Mouse (Mus musculus) ES-Bruce4 (cell line): ENCODE data around the gene Hecw2. TPM values are rescaled to one million over a fixed set of nuclear protein-coding genes. Genes with fewer than 3 reads are reported as not detected.

ENCODE experiments used
- H3K27ac ChIP-seq: 2 replicates; pipeline ENCODE4 v1.5.1; 2012; ENCODE audit warnings: low read length, inconsistent platforms; ENCODE audit not compliant: insufficient read depth
- H3K27me3 ChIP-seq: 2 replicates; pipeline ENCODE4 v1.6.1; 2012; ENCODE audit warnings: mild to moderate bottlenecking, low read length, inconsistent platforms; ENCODE audit not compliant: control insufficient read depth, poor library complexity, insufficient read depth, severe bottlenecking
- H3K36me3 ChIP-seq: 2 replicates; pipeline ENCODE4 v1.6.1; 2012; ENCODE audit warnings: inconsistent platforms, mild to moderate bottlenecking, low read length, moderate library complexity; ENCODE audit not compliant: control insufficient read depth, poor library complexity, insufficient read depth, severe bottlenecking
- H3K4me1 ChIP-seq: one replicate; pipeline ENCODE4 v1.8.1; 2011; ENCODE audit warnings: low read length; ENCODE audit not compliant: control insufficient read depth, insufficient read depth
- H3K4me3 ChIP-seq: 2 replicates; pipeline ENCODE4 v1.5.1; 2011; ENCODE audit warnings: low read depth, mild to moderate bottlenecking, low read length
- H3K9ac ChIP-seq: 2 replicates; pipeline ENCODE4 v1.6.1; 2012; ENCODE audit warnings: low read depth, mild to moderate bottlenecking, inconsistent platforms; ENCODE audit not compliant: poor library complexity, severe bottlenecking
- H3K9me3 ChIP-seq: replicated peaks from 2 replicates; pipeline ENCODE4 v1.6.1; 2012; ENCODE audit warnings: mild to moderate bottlenecking, low read length, inconsistent platforms; ENCODE audit not compliant: control insufficient read depth, poor library complexity, insufficient read depth, severe bottlenecking
- CTCF ChIP-seq: IDR thresholded peaks from one replicate; pipeline ENCODE4 v1.8.1; 2011; ENCODE audit warnings: low read depth, low read length
- EP300 ChIP-seq: IDR thresholded peaks from 2 replicates; pipeline ENCODE4 v1.6.1; 2011; ENCODE audit warnings: low read depth, low read length; ENCODE audit not compliant: insufficient read depth
- POLR2A ChIP-seq: IDR thresholded peaks from one replicate; pipeline ENCODE4 v1.8.1; 2011; ENCODE audit warnings: low read length; ENCODE audit not compliant: insufficient read depth
- polyA plus RNA-seq: library from polyadenylated mRNA; stranded (reverse); fragments of >200 nt; gene quantifications from 2 replicates; pipeline ENCODE4 v1.2.4, GENCODE M21; 2011; ENCODE audit warnings: low read depth; ENCODE audit not compliant: missing spikeins, insufficient read depth, insufficient read length

The Hecw2 gene
- polyA plus RNA-seq, 1 experiment, result 9.5 TPM

DNA sequence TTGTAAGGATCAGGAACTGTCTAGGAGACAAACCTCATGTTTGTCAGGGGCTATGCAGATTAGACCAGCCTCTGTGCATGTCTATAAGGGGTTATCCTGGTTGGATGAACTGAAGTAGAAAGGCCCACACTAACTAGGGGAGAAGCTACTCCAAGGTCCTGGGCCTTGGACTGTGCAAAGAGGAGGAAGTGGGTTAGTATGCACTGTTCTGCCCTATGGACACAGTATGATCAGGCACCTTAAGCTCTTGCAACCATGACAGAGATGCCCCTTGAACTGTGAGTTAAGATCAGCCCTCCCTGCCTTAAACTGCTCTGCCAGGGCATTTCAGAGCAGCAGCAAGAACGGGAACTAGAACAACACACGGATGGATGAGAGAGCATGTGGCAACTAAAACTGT is 378.6 kb downstream of the Hecw2 start:
- H3K4me1 ChIP-seq, result no peaks in the 10 kb centered on the region
- no peak overlapping the region for H3K9ac ChIP-seq
- H3K9me3 ChIP-seq, result no peaks in the 10 kb centered on the region
- no peak for TF ChIP-seq CTCF
- no peak overlapping the region for H3K27ac ChIP-seq
- no peak overlapping the region for H3K4me3 ChIP-seq
- H3K36me3 ChIP-seq, result no peaks in the 10 kb centered on the region
- H3K27me3 ChIP-seq, result no peaks in the 10 kb centered on the region

DNA sequence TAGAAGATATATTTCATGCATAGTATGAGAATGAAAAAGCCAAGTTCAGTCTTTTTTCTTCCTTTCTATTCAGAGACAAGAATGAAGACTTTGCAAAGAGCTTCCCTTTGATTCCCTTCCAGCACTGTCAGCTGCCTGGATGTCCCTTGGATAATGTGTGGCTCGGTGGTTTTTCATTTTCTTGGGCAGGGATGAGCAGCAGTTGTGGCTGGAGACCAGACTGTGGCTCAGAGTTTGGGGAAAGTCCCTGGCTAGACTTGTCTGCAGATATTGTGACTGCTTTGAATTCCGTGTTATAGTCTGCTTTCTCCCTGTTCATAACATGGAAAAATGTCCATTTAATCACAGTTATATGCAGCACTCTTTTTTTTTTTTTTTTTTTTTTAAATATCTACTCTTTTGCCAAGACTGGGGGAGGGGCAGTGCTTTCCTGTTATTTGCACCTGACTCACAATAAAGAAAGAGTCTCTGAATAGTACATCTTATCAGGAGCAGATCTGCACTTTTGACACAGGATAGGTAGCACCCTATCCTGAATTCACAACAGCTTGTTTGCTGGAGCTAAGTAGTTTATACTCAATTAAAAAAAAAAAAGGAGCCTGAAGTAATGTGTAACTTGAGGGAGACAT is 380.8 kb downstream of the Hecw2 start:
- H3K36me3 ChIP-seq, result no peaks in the 10 kb centered on the region
- no peak for TF ChIP-seq EP300
- TF ChIP-seq CTCF, result no peak
- TF ChIP-seq POLR2A, result no peak
- H3K4me1 ChIP-seq, result no peaks in the 10 kb centered on the region
- H3K4me3 ChIP-seq, result no peak overlapping the region
- no peak overlapping the region for H3K9ac ChIP-seq
- H3K27ac ChIP-seq, result no peak overlapping the region
- no peaks in the 10 kb centered on the region for H3K9me3 ChIP-seq
- no peaks in the 10 kb centered on the region for H3K27me3 ChIP-seq

DNA sequence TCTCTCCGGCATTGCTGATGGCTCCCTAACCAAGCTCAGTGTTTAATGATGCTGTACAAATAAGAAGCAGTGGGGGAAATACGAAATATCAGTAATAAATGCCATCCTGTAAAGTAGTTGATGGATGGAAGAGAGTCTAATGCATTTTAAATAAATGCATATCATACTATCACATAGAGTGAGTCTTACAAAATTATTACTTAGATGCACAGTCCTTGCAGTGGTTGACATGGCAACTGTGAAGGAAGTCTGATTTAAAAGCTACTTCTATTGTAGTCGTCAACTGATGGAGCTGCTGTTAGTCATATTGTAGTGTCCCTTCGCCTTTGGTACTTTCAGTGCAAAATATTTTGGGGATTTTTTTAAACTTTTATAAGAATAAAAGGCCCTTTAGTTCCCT is 383.0 kb downstream of the Hecw2 start:
- no peak overlapping the region for H3K4me3 ChIP-seq
- no peak for TF ChIP-seq CTCF
- no peak for TF ChIP-seq POLR2A
- no peak for TF ChIP-seq EP300
- H3K9ac ChIP-seq, result no peak overlapping the region
- no peaks in the 10 kb centered on the region for H3K27me3 ChIP-seq
- H3K9me3 ChIP-seq, result no peaks in the 10 kb centered on the region
- H3K36me3 ChIP-seq, result no peaks in the 10 kb centered on the region
- H3K27ac ChIP-seq, result no peak overlapping the region
- no peaks in the 10 kb centered on the region for H3K4me1 ChIP-seq

DNA sequence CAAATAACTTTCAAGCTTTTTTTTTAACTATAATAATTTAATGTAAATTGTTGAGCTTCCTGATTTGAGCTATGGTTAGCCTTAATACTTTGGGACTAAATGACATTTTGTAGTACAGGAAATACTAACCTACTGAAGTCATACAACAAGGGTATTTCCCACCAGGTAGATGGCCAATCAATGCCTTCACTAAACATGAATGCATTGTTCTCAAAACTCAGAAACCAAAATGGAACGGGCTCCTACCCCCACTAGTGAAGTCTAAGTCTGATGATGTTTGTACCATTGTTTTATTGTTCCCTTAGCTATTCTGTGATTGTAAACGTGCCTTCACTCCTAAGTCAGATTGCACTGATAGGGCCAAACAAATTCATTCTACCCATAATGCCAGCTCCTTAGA is 386.7 kb downstream of the Hecw2 start:
- Histone ChIP-seq H3K4me1 (no peaks in the 10 kb centered on the region), H3K4me3 (no peak overlapping the region), H3K9ac (no peak overlapping the region), H3K27ac (no peak overlapping the region), H3K36me3 (no peaks in the 10 kb centered on the region), H3K9me3 (no peaks in the 10 kb centered on the region), H3K27me3 (no peaks in the 10 kb centered on the region)
- TF ChIP-seq POLR2A (no peak), CTCF (no peak), EP300 (no peak)

DNA sequence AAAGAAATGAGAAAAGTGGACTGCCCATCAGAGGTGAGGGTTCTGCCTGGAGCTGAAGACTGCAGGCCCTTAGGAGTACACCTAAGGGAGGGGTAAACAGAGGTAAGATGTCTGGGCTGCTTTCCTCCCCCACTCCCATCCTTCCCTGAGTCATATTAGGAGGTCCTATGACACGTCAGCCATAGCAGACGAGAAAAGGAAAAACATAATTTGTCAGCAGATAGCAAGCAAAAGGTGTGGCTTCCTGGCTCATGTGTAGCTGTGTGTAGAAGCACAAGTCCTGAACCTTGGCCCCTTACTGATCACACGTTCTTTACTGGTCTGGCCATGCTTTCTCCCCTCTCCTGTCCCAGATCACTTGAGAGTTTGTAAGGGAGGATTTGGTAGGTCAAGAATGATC is 397.2 kb downstream of the Hecw2 start:
- TF ChIP-seq POLR2A (no peak), EP300 (no peak)
- H3K4me3 ChIP-seq, result no peak overlapping the region

DNA sequence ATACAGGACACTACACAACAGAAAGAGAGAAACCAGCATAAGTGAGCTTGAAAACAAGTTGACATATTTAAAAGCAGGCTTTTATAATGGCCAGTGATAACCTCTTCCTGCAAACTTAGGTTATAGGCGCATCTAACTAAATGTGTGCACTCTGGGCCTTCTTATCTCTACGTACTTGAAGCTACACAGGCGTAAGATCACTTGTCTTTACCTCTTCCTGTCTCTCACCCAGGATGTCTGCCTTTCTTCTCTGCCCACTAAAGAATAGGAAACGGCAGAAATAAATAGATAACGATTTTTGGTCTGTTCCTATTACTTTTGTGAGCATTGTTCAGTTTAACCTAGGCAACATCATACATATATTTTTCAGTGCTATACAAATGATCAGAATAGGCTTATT is 397.9 kb downstream of the Hecw2 start:
- H3K4me1 ChIP-seq, result no peaks in the 10 kb centered on the region
- TF ChIP-seq POLR2A, result no peak
- no peak for TF ChIP-seq CTCF
- no peak overlapping the region for H3K27ac ChIP-seq
- no peaks in the 10 kb centered on the region for H3K27me3 ChIP-seq
- H3K36me3 ChIP-seq, result no peaks in the 10 kb centered on the region
- H3K4me3 ChIP-seq, result no peak overlapping the region
- no peaks in the 10 kb centered on the region for H3K9me3 ChIP-seq
- H3K9ac ChIP-seq, result no peak overlapping the region

More for the DNA sequence above, 397.2 kb downstream of the Hecw2 start:
- no peaks in the 10 kb centered on the region for H3K27me3 ChIP-seq
- H3K9me3 ChIP-seq, result no peaks in the 10 kb centered on the region
- H3K4me1 ChIP-seq, result no peaks in the 10 kb centered on the region
- H3K9ac ChIP-seq, result no peak overlapping the region
- H3K27ac ChIP-seq, result no peak overlapping the region
- no peaks in the 10 kb centered on the region for H3K36me3 ChIP-seq
